Mouse (Mus musculus) megakaryocyte, embryonic 14.5 days (primary cell): ENCODE results near the gene Olfr718-ps1. TPM values are rescaled to one million over a fixed set of nuclear protein-coding genes. Genes with fewer than 3 reads are reported as not detected.
A peak's percentile ranks its signal among the peaks of the same experiment; 100 is the strongest.
"Not testable (repeated sequence)": the region's sequence is repeated elsewhere in the genome, so short reads cannot be mapped to it uniquely, and the experiment has no call there.

Experiments
- H3K27me3 ChIP-seq: replicated peaks from 2 replicates; pipeline ENCODE3; 2012; ENCODE audit warnings: inconsistent platforms
- H3K36me3 ChIP-seq: replicated peaks from 2 replicates; pipeline ENCODE3; 2012; ENCODE audit warnings: low read length, inconsistent platforms, mixed read lengths
- H3K4me1 ChIP-seq: 2 replicates; pipeline ENCODE4 v1.6.1; 2012; ENCODE audit warnings: inconsistent platforms
- H3K4me3 ChIP-seq: replicated peaks from 2 replicates; pipeline ENCODE3; 2012; ENCODE audit warnings: moderate library complexity, mild to moderate bottlenecking, inconsistent platforms
- H3K9me3 ChIP-seq: 2 replicates; pipeline ENCODE4 v1.6.1; 2012; ENCODE audit warnings: inconsistent platforms
- FLI1 ChIP-seq: IDR thresholded peaks from 2 replicates; pipeline ENCODE4 v1.6.1; 2012; ENCODE audit warnings: low read length, inconsistent platforms, mixed read lengths
- GATA1 ChIP-seq: IDR thresholded peaks from 3 replicates; pipeline ENCODE4 v1.6.1; 2012; ENCODE audit warnings: mixed read lengths, low read length, inconsistent platforms, borderline replicate concordance
- polyA plus RNA-seq: library from polyadenylated mRNA; stranded (reverse); fragments of >175 nt; gene quantifications from 2 replicates; pipeline ENCODE4 v1.2.3, GENCODE M21; 2012; ENCODE audit warnings: low replicate concordance; ENCODE audit not compliant: insufficient read depth

Gene Olfr718-ps1
- polyA plus RNA-seq, 1 experiment = not detected

DNA sequence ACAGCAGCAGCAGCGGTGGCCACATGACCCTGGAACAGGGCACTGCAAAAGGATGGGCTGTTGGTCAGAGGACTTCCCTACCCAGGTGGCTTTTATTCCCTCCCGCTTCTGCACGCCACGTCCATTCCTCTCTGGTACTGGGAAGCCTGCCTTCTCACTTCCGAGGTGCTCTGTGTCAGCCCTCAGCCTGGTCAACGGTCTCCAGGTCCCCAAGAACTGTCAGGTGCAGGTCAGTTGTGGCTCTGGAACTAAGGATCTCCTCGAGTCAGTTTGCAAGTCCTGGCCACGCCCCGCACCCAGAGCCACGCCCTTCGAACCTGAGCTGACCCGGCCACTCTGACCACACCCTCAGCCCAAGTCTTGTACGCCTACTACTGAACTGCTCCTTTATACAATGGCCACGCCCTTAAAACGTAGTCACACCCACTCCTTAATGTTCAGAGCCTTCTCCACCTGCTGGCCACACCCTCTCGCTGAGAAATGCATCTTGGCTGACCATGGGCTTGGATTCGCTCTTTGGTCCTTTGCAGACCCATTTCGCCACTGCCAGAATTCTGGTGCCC lies 18.2 kb upstream of the Olfr718-ps1 start:
- Histone ChIP-seq H3K4me3 (peak overlapping the region; percentile 56), H3K9me3 (peaks cover 53% of the 10 kb centered on the region), H3K36me3 (no peaks in the 10 kb centered on the region), H3K4me1 (peaks cover 8% of the 10 kb centered on the region; the same call in 1 of the 2 replicates), H3K27me3 (peaks cover 51% of the 10 kb centered on the region)
- TF ChIP-seq FLI1 (no peak), GATA1 (no peak)

DNA sequence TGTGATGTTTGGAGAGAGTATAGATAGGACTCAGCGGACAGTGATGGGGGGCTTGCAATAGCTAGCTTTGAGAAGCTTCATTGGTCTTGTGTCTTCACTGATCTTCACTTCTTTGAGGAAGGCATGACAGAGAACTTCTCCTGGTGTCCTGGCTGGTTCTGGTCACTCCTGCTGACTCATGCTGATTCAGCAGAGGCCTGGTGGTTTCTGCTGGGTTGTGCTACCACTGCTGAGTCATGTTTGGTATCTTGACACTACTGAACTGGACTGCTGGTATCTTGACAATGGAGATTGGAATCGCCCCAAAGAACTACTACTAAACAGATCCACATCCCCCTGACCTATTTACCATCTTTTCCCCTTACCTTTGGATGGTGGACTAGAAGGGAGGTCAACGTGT lies 8.2 kb upstream of the Olfr718-ps1 start:
- peaks cover 65% of the 10 kb centered on the region for H3K9me3 ChIP-seq
- H3K4me1 ChIP-seq = peaks cover 30% of the 10 kb centered on the region
- TF ChIP-seq FLI1 = no peak
- no peak for TF ChIP-seq GATA1
- peaks cover 60% of the 10 kb centered on the region for H3K27me3 ChIP-seq
- no peaks in the 10 kb centered on the region for H3K36me3 ChIP-seq
- H3K4me3 ChIP-seq = no peak overlapping the region

DNA sequence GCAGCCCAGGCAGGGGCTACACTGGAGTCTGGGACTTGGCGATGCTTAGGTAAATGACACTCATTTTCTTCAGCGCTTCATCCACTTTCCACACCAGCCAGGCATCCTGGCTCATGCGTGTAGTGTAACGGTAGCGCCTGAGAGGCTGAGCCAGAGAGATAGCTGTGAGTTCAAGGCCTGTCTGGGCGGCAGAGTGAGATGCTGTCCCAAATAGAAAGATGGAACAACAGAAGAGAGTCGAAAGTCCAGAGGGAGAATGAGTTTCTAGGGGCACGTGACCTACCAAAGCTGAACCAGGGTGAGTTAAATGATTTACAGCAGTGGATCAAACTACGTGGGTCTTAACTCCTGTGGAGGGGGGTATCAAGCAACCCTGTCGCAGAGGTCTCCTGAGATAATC lies 6.4 kb upstream of the Olfr718-ps1 start:
- H3K4me1 ChIP-seq = peaks cover 30% of the 10 kb centered on the region
- H3K9me3 ChIP-seq = peaks cover 78% of the 10 kb centered on the region

DNA sequence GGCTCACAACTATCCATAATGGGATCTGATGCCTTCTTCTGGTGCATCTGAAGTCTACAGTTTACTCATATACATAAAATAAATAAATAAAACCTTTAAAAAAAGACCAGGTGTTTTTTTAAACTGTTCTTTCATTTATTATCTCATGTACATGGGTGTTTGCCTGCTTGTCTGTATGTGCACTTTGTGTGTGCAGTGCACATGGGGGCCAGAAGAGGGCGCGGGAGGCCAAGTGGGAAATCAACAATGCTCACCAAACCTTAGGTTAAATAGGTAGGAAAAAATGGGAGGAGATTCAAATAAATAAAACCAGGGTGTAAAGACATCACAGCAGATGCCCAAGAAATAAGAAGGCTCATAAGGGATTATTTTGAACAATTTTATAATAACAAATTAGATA lies 2.7 kb upstream of the Olfr718-ps1 start:
- Histone ChIP-seq H3K27me3 (peaks cover 61% of the 10 kb centered on the region), H3K9me3 (peaks cover 62% of the 10 kb centered on the region), H3K4me1 (peaks cover 12% of the 10 kb centered on the region), H3K4me3 (no peak overlapping the region), H3K36me3 (no peaks in the 10 kb centered on the region)
- TF ChIP-seq FLI1 (no peak), GATA1 (no peak)

More for the DNA sequence above, 6.4 kb upstream of the Olfr718-ps1 start:
- Histone ChIP-seq H3K27me3 (peaks cover 51% of the 10 kb centered on the region), H3K4me3 (no peak overlapping the region), H3K36me3 (no peaks in the 10 kb centered on the region)
- TF ChIP-seq FLI1 = no peak
- no peak for TF ChIP-seq GATA1

DNA sequence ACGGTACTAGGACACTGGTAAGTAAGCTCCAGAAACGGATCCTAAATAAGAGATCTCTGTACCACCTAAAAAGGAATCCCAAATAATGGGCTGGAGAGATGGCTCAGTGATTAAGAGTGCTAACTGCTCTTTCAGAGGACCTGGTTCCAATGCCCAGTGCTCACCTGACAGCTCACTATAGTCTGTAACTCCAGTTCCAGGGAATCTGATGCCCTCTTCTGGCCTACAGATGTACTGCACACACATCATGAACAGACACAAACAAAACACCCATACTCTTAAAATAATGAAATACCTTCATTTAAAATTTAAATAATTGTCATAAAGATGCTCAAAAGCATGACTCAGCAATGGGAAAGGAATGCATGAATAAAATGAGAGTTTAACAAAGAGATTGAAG lies 2.2 kb upstream of the Olfr718-ps1 start:
- Histone ChIP-seq H3K9me3 (peaks cover 57% of the 10 kb centered on the region), H3K36me3 (no peaks in the 10 kb centered on the region), H3K4me3 (no peak overlapping the region), H3K4me1 (peaks cover 7% of the 10 kb centered on the region; the same call in 1 of the 2 replicates), H3K27me3 (peaks cover 62% of the 10 kb centered on the region)
- TF ChIP-seq GATA1 = no peak
- TF ChIP-seq FLI1 = no peak

DNA sequence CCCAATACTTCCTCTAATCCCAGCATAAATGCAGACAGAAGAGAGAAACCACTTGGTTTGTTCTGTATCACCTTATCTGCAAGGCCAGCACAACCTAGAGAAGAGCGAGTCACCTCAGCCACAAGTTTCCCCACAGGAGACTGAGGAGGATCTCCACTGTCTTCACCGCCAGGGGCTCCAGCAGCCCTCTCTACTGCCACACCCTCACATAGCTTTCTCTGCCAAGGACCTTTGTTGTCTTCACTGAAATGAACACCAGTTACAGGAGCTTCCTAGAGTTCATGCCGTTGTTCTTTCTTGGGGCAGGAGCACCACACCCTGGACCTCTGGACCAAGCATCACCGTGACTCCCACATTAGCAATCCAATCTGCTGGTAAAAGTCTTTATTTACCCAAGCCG lies 1.3 kb upstream of the Olfr718-ps1 start:
- H3K4me1 ChIP-seq = peaks cover 7% of the 10 kb centered on the region; the same call in 1 of the 2 replicates
- H3K36me3 ChIP-seq = no peaks in the 10 kb centered on the region
- no peak overlapping the region for H3K4me3 ChIP-seq
- TF ChIP-seq GATA1 (no peak), FLI1 (no peak)
- H3K27me3 ChIP-seq = peaks cover 62% of the 10 kb centered on the region
- H3K9me3 ChIP-seq = peaks cover 48% of the 10 kb centered on the region

DNA sequence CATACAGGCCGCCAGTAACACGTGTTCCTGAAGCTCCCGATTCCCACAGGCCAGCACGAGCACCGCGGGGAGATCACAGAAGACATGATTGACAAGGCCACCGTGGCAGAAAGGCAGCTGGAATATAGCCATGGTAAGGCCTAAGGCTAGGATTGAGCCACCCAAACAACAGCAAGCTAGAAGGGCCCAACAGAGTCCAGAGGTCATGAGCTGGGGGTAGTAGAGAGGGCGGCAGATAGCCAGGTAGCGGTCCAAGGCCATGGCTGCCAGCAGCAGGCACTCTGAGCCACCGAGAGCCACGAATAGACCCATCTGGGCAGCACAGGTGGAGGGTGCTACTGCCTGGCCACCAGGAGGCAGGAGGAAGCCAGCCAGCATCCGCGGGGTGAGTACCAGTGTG lies 9.8 kb downstream of the Olfr718-ps1 start:
- Histone ChIP-seq H3K4me3 (no peak overlapping the region), H3K27me3 (peaks cover 78% of the 10 kb centered on the region), H3K4me1 (peaks cover 21% of the 10 kb centered on the region), H3K36me3 (no peaks in the 10 kb centered on the region), H3K9me3 (peaks cover 16% of the 10 kb centered on the region)
- TF ChIP-seq FLI1 = no peak
- TF ChIP-seq GATA1 = no peak

DNA sequence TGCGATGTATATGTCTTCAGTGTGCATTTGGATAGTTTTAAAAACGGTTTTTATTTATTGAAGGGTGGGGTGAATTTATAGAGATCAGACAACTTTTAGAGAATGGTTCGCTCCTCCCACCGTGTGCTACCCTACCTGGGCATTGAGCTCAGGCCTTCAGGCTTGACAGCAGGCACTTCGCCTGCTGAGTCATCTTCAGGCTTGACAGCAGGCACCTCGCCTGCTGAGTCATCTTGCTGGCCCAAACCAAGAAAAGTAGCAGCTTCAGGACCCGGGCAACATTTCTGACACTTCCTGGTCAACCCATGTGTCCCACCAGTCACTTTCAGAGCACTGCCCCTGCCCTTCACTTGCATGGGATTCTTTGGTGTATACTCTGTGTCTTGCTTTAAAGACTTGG lies 12.3 kb downstream of the Olfr718-ps1 start:
- H3K4me3 ChIP-seq = no peak overlapping the region
- TF ChIP-seq FLI1 = no peak
- TF ChIP-seq GATA1 = no peak
- no peaks in the 10 kb centered on the region for H3K36me3 ChIP-seq
- peaks cover 21% of the 10 kb centered on the region for H3K4me1 ChIP-seq
- H3K9me3 ChIP-seq = peaks cover 20% of the 10 kb centered on the region
- peaks cover 70% of the 10 kb centered on the region for H3K27me3 ChIP-seq

DNA sequence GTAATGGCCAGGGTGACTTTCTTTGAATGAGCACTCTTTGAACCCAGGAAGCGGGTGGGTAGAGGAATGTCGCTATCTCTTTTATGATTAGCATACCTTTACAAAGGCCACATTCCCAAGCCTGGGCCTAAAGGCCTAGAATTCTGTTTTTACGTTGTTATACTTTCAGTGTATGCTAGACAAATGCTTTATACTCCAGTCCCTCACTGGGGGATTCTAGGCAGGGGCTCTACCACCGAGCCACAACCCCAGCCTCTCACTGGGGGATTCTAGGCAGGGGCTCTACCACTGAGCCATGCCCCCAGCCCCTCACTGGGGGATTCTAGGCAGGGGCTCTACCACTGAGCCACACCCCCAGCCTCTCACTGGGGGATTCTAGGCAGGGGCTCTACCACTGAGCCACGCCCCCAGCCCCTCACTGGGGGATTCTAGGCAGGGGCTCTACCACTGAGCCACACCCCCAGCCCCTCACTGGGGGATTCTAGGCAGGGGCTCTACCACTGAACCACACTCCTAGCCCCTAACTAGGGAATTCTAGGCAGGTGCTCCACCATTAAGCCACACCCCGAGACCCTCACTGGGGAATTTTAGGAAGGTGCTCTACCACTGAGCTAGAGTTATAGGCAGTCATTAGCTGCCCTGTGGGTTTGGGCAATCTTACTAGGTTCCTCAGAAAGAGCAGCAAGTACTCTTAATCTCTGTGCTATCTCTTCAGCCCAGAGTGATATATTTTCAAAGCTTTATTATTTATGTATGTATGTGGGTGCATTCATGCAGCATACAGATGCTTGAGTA lies 13.0 kb downstream of the Olfr718-ps1 start:
- H3K9me3 ChIP-seq = peaks cover 19% of the 10 kb centered on the region
- H3K4me1 ChIP-seq = peaks cover 21% of the 10 kb centered on the region
- H3K36me3 ChIP-seq, H3K4me3 ChIP-seq: not testable (repeated sequence)
- peaks cover 68% of the 10 kb centered on the region for H3K27me3 ChIP-seq

DNA sequence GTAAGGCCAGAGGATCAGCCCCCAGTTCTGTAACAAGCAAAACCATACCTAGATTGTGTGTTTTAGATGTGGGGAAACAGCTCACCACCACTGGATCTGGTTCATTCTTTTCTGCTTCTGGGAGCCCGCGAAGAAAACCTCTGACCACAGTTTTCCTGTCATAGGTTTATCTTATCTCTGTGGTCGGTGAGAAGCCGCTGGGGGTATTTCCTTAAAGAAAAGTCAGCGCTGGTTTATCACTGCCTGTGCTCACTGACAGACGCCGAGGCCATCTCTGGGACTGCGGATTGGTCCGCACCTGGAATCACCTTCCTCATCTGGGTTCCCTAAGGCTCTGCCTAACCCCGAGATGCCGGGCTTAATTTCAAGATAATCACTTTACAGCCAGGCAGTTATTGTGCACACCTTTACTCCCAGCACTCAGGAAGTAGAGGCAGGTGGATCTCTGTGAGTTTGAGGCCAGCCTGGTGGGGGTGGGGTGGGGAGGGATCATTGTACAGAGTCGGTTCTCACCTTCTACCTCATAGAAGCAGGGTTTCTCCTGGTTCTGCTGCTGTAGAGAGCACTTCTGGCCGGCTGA lies 14.4 kb downstream of the Olfr718-ps1 start:
- Histone ChIP-seq H3K4me3 (no peak overlapping the region), H3K27me3 (peaks cover 71% of the 10 kb centered on the region), H3K9me3 (peaks cover 25% of the 10 kb centered on the region), H3K4me1 (peaks cover 21% of the 10 kb centered on the region), H3K36me3 (no peaks in the 10 kb centered on the region)
- TF ChIP-seq GATA1 = no peak
- TF ChIP-seq FLI1 = no peak
